Mouse (Mus musculus) kidney, embryonic 16.5 days (tissue): ENCODE results near the gene Sh3tc1. TPM values are rescaled to one million over a fixed set of nuclear protein-coding genes. Genes with fewer than 3 reads are reported as not detected.
A peak's percentile ranks its signal among the peaks of the same experiment; 100 is the strongest.

Experiments
- ATAC-seq: fragments of 200-750 bp; cut with Nextera tagmentation; 2 replicates; pipeline ENCODE4 v1.8.0; 2017; ENCODE audit warnings: moderate TSS enrichment; ENCODE audit not compliant: low FRiP score, low TSS enrichment
- H3K27ac ChIP-seq: fragments of 300-500 bp; sonication (generic); 2 replicates; pipeline ENCODE4 v1.5.1; 2014; ENCODE audit warnings: low read length
- H3K27me3 ChIP-seq: fragments of 300-500 bp; sonication (generic); 2 replicates; pipeline ENCODE4 v1.6.1; 2014; ENCODE audit warnings: low read length, control low read depth, mixed read lengths; ENCODE audit not compliant: insufficient read depth
- H3K36me3 ChIP-seq: fragments of 300-500 bp; sonication (generic); 2 replicates; pipeline ENCODE4 v1.6.1; 2014; ENCODE audit warnings: low read length, control low read depth, mixed read lengths; ENCODE audit not compliant: insufficient read depth
- H3K4me1 ChIP-seq: fragments of 300-500 bp; sonication (generic); 2 replicates; pipeline ENCODE4 v1.6.1; 2014; ENCODE audit warnings: low read length, control low read depth, mixed read lengths; ENCODE audit not compliant: insufficient read depth
- H3K4me2 ChIP-seq: fragments of 300-500 bp; sonication (generic); replicated peaks from 2 replicates; pipeline ENCODE4 v1.6.1; 2014; ENCODE audit warnings: low read depth, low read length
- H3K4me3 ChIP-seq: fragments of 300-500 bp; sonication (generic); 2 replicates; pipeline ENCODE4 v1.5.1; 2014; ENCODE audit warnings: mild to moderate bottlenecking, low read length
- H3K9ac ChIP-seq: fragments of 300-500 bp; sonication (generic); replicated peaks from 2 replicates; pipeline ENCODE4 v1.6.1; 2014; ENCODE audit warnings: low read length
- H3K9me3 ChIP-seq: fragments of 300-500 bp; sonication (generic); 2 replicates; pipeline ENCODE4 v1.6.1; 2016; ENCODE audit warnings: low read length, control low read depth
- WGBS: fragments of 180-500 bp; shearing (Covaris S2); extraction: QIAGEN DNeasy Blood & Tissue Kit; methylation state at CpG from one replicate; pipeline ENCODE4 v1.1.7; 2014; 5-methylcytosine and 5-hydroxymethylcytosine counted together
- polyA plus RNA-seq: library from polyadenylated mRNA; unstranded; fragments of >200 nt; fragmentation: Nextera tagmentation; extraction: Ambion mirVana; gene quantifications from 2 replicates; pipeline ENCODE4 v1.2.1, GENCODE M21; 2015

The Sh3tc1 gene
- polyA plus RNA-seq, 1 experiment from 2014 or later = 25.2 TPM

DNA sequence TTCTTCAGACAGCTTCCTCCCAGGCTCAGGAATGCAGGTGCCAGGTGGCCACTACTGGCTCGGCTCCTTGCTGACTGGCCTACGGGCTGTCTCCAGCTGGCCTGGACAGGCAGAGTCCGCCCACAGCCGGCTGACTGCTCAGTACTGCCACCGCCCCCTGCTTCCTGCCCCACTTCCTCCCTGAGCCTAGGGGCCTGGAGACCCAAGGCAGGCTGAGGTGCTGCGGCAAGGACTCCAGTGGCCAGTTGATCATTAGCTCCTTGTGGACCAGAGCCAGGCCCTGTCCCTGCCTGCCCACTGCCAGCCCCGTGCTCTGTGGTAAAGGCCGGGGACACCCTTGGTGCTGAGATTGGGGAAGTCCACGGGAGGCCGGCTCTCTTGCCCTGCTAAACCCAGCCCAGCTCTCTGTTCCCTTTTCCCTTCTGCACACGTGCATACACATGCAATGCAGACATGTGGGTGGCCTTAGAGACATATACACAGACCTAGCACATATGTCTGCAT, 10.8 kb downstream of the Sh3tc1 start:
- Histone ChIP-seq H3K9me3 (no peaks in the 10 kb centered on the region), H3K4me2 (peak overlapping the region; percentile 54), H3K9ac (peak overlapping the region; percentile 37), H3K4me3 (peak overlapping the region; percentile 44), H3K4me1 (peaks cover 52% of the 10 kb centered on the region), H3K36me3 (no peaks in the 10 kb centered on the region), H3K27me3 (no peaks in the 10 kb centered on the region), H3K27ac (peak overlapping the region; percentile 98)
- 32% methylated on average over 11 of the region's 11 CpGs for WGBS
- ATAC-seq = peak; percentile 97

- peak overlapping the region; percentile 54 for H3K4me2 ChIP-seq
- H3K4me1 ChIP-seq = peaks cover 46% of the 10 kb centered on the region
Measured at GRCm38 (mm10) chr5:35728344-35728956, 11.3 kb downstream of the Sh3tc1 start.

DNA sequence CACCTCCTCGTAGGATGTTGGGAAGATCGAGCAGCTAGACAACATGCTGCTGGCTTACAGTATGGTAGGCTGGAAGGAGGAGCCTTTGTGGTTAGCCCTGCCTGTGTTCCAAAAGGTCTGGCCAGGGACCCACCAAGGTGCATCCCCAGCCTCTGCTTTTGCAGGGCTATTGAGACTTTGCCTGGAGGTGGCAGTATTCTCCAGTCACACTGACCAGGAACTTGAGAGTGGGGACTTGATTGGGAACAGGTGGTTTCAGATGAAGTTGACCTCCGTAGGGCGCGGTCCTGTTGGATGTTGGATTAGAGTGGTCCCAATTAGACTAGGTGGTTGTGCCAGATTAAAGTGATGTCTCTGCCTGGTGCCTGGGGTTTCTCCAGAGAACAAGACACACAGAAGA, 12.3 kb downstream of the Sh3tc1 start:
- H3K4me3 ChIP-seq = peak overlapping the region; percentile 44

More at GRCm38 (mm10) chr5:35728344-35728956, 11.3 kb downstream of the Sh3tc1 start:
- no peaks in the 10 kb centered on the region for H3K9me3 ChIP-seq
- H3K4me3 ChIP-seq = peak overlapping the region; percentile 44
- no peaks in the 10 kb centered on the region for H3K36me3 ChIP-seq
- no peaks in the 10 kb centered on the region for H3K27me3 ChIP-seq
- H3K27ac ChIP-seq = peak overlapping the region; percentile 98
- ATAC-seq = no peak
- H3K9ac ChIP-seq = peak overlapping the region; percentile 37
- 69% methylated on average over 12 of the region's 12 CpGs for WGBS

GRCm38 (mm10) chr5:35725840-35726239, 13.9 kb downstream of the Sh3tc1 start:
- no peak for ATAC-seq
- Histone ChIP-seq H3K36me3 (no peaks in the 10 kb centered on the region), H3K4me1 (peaks cover 37% of the 10 kb centered on the region), H3K4me3 (no peak overlapping the region), H3K4me2 (no peak overlapping the region), H3K27ac (no peak overlapping the region), H3K9ac (no peak overlapping the region), H3K27me3 (no peaks in the 10 kb centered on the region), H3K9me3 (no peaks in the 10 kb centered on the region)
- WGBS = 82% methylated on average over 3 of the region's 3 CpGs

More for the DNA sequence above, 12.3 kb downstream of the Sh3tc1 start:
- ATAC-seq = no peak
- H3K27me3 ChIP-seq = no peaks in the 10 kb centered on the region
- H3K4me1 ChIP-seq = peaks cover 42% of the 10 kb centered on the region
- no peaks in the 10 kb centered on the region for H3K9me3 ChIP-seq
- H3K4me2 ChIP-seq = peak overlapping the region; percentile 54
- WGBS = 89% methylated on average over 5 of the region's 5 CpGs
- H3K9ac ChIP-seq = no peak overlapping the region; the same call in 1 of the 2 replicates
- peak overlapping the region; percentile 98 for H3K27ac ChIP-seq
- H3K36me3 ChIP-seq = no peaks in the 10 kb centered on the region

DNA sequence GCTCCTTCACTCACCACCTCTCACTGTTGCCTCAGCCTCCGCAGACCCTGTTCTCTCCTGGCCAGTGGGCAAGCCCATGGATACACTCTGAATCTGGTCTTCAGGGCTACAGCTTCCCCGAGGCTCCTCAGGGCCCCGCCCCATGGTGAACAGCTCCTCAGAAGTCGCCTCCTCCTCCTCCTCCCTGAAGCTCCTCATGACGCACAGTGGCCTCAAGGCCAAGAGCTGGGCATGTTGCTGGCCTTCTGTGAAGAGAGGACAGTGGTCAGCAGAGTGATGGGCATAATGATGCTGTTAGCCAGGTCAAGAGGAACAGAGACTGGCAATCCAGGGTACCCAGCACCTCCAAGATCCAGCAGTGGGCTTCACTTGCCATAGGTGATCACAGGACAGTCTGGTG, 15.9 kb downstream of the Sh3tc1 start:
- H3K4me1 ChIP-seq = peaks cover 30% of the 10 kb centered on the region
- H3K36me3 ChIP-seq = 0 out of 2 replicates have a peak, but pooled peaks cover 2% of the 10 kb centered on the region
- no peak overlapping the region for H3K4me2 ChIP-seq
- H3K27me3 ChIP-seq = no peaks in the 10 kb centered on the region
- no peaks in the 10 kb centered on the region for H3K9me3 ChIP-seq
- H3K27ac ChIP-seq = no peak overlapping the region
- WGBS = 77% methylated on average over 5 of the region's 5 CpGs
- no peak for ATAC-seq
- no peak overlapping the region for H3K4me3 ChIP-seq
- H3K9ac ChIP-seq = no peak overlapping the region

DNA sequence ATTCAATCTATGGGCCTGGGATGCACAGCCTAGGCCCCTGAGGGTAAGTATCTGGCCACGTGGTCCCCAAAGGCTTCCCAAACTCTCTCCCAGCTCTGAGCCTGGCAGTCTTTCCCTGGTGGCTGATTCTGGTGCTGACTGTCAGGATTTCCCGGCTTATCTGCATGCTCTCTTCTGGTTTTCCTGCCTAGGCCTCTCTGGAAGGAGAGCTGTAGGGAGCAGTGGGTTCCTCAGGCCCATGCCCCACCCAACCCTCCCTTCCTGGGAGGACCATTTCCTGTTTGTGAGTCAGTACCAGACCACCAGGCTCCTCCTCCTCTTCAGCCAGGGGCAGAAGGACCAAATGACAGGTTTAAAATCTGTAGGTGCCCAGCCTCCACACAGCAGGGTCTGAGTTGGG, 17.1 kb downstream of the Sh3tc1 start:
- 43% methylated on average over 2 of the region's 2 CpGs for WGBS
- no peak overlapping the region for H3K9ac ChIP-seq

GRCm38 (mm10) chr5:35721933-35722332, 17.9 kb downstream of the Sh3tc1 start:
- no peaks in the 10 kb centered on the region for H3K27me3 ChIP-seq
- H3K36me3 ChIP-seq = 0 out of 2 replicates have a peak, but pooled peaks cover 2% of the 10 kb centered on the region
- no peak overlapping the region for H3K9ac ChIP-seq
- no peak overlapping the region for H3K4me3 ChIP-seq
- H3K4me1 ChIP-seq = peaks cover 22% of the 10 kb centered on the region
- no peak overlapping the region for H3K27ac ChIP-seq
- H3K4me2 ChIP-seq = no peak overlapping the region
- ATAC-seq = no peak
- no peaks in the 10 kb centered on the region for H3K9me3 ChIP-seq
- WGBS = 98% methylated on average over 2 of the region's 2 CpGs

More for the DNA sequence above, 17.1 kb downstream of the Sh3tc1 start:
- H3K9me3 ChIP-seq = no peaks in the 10 kb centered on the region
- H3K4me3 ChIP-seq = no peak overlapping the region
- H3K4me1 ChIP-seq = peaks cover 28% of the 10 kb centered on the region
- ATAC-seq = no peak
- H3K36me3 ChIP-seq = 0 out of 2 replicates have a peak, but pooled peaks cover 2% of the 10 kb centered on the region
- H3K27ac ChIP-seq = peak overlapping the region; percentile 43; the same call in 1 of the 2 replicates
- no peaks in the 10 kb centered on the region for H3K27me3 ChIP-seq
- no peak overlapping the region for H3K4me2 ChIP-seq

GRCm38 (mm10) chr5:35719880-35720279, 19.9 kb downstream of the Sh3tc1 start:
- no peak overlapping the region for H3K4me3 ChIP-seq
- ATAC-seq = no peak
- WGBS = 82% methylated on average over 1 of the region's 1 CpGs
- H3K4me2 ChIP-seq = no peak overlapping the region
- 0 out of 2 replicates have a peak, but pooled peaks cover 2% of the 10 kb centered on the region for H3K36me3 ChIP-seq
- H3K4me1 ChIP-seq = peaks cover 15% of the 10 kb centered on the region
- H3K9ac ChIP-seq = no peak overlapping the region
- H3K27ac ChIP-seq = no peak overlapping the region
- H3K27me3 ChIP-seq = no peaks in the 10 kb centered on the region
- no peaks in the 10 kb centered on the region for H3K9me3 ChIP-seq

DNA sequence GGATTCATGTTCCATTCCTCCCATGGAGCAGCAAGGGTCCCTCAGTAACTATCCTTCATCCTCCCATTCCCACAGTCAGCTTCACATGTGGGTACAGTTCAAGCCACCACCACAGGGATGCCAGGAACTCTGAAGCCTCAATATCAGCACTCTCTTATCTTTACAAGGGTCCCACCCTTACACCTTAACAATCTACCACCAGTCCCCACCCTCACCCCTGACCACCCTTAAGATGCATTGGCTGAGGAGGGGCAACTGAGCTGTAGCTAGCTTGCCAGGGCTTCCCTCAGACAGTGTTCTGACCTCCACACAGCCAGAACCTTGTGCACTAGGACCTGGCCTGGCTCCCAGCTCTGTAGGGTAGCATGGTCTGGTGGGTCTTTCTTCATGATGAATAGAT, 20.4 kb downstream of the Sh3tc1 start:
- Histone ChIP-seq H3K9me3 (no peaks in the 10 kb centered on the region), H3K4me2 (no peak overlapping the region), H3K27ac (no peak overlapping the region), H3K4me1 (peaks cover 15% of the 10 kb centered on the region), H3K36me3 (0 out of 2 replicates have a peak, but pooled peaks cover 2% of the 10 kb centered on the region), H3K4me3 (no peak overlapping the region), H3K27me3 (no peaks in the 10 kb centered on the region), H3K9ac (no peak overlapping the region)
- ATAC-seq = no peak

DNA sequence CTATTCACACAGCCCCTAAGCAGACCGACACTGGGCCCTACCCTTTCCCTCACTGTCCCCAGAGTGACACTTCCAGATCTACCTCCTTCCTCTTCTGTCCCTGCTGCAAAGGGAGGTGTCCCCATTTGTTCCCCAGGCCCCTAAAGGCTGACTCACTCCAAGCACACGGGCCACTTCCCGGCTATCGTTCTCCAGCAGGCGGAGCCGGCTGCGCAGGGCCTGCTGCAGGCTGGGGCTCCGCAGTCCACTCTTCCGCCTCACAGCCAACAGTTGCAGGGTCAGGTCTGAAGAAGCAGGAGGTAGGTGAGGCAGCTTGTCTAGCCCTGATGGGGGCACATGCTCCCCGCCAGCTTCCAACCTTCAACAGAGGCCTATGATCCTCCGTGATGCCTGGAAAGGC, 21.0 kb downstream of the Sh3tc1 start:
- H3K4me3 ChIP-seq = no peak overlapping the region
- no peaks in the 10 kb centered on the region for H3K9me3 ChIP-seq
- 0 out of 2 replicates have a peak, but pooled peaks cover 2% of the 10 kb centered on the region for H3K36me3 ChIP-seq
- 0 out of 2 replicates have a peak, but pooled peaks have one; percentile 13 for ATAC-seq
- H3K4me1 ChIP-seq = peaks cover 15% of the 10 kb centered on the region
- no peaks in the 10 kb centered on the region for H3K27me3 ChIP-seq
- WGBS = 61% methylated on average over 11 of the region's 11 CpGs
- H3K27ac ChIP-seq = no peak overlapping the region
- H3K4me2 ChIP-seq = no peak overlapping the region
- H3K9ac ChIP-seq = no peak overlapping the region
